Mouse (Mus musculus): ENCODE results near the gene Adam22. TPM values are rescaled to one million over a fixed set of nuclear protein-coding genes. Genes with fewer than 3 reads are reported as not detected.

Adam22 gene
- polyA plus RNA-seq, 1 experiment from 2014 or later, result 44.8 TPM

GRCm38 (mm10) chr5:8095689-8096088, 272.3 kb downstream of the Adam22 start:
- WGBS, result 94% methylated on average over 1 of the region's 1 CpGs
- peak; percentile 76; the same call in 1 of the 2 replicates for ATAC-seq

GRCm38 (mm10) chr5:8094921-8095320, 273.0 kb downstream of the Adam22 start:
- no peak for ATAC-seq
- H3K36me3 ChIP-seq (ENCODE audit: control insufficient read depth, insufficient read depth, low read length), result peaks cover 10% of the 10 kb centered on the region
- H3K27ac ChIP-seq (ENCODE audit: low read depth, low read length), result no peak overlapping the region
- 72% methylated on average over 5 of the region's 5 CpGs for WGBS
- no peak overlapping the region for H3K9ac ChIP-seq (ENCODE audit: low read depth, low read length)
- H3K4me3 ChIP-seq (ENCODE audit: low read length), result no peak overlapping the region
- no peak overlapping the region for H3K4me2 ChIP-seq (ENCODE audit: low read length)
- H3K27me3 ChIP-seq (replicated peaks; ENCODE audit: control insufficient read depth, insufficient read depth, low read length), result no peaks in the 10 kb centered on the region
- H3K4me1 ChIP-seq (ENCODE audit: control insufficient read depth, insufficient read depth, low read depth, low read length), result no peaks in the 10 kb centered on the region
- no peaks in the 10 kb centered on the region for H3K9me3 ChIP-seq (ENCODE audit: control insufficient read depth, low read length)

More at GRCm38 (mm10) chr5:8095689-8096088, 272.3 kb downstream of the Adam22 start:
- peaks cover 10% of the 10 kb centered on the region for H3K36me3 ChIP-seq (ENCODE audit: control insufficient read depth, insufficient read depth, low read length)
- no peaks in the 10 kb centered on the region for H3K4me1 ChIP-seq (ENCODE audit: control insufficient read depth, insufficient read depth, low read depth, low read length)
- H3K4me2 ChIP-seq (ENCODE audit: low read length), result no peak overlapping the region
- no peaks in the 10 kb centered on the region for H3K9me3 ChIP-seq (ENCODE audit: control insufficient read depth, low read length)
- H3K27ac ChIP-seq (ENCODE audit: low read depth, low read length), result no peak overlapping the region
- H3K9ac ChIP-seq (ENCODE audit: low read depth, low read length), result no peak overlapping the region
- no peak overlapping the region for H3K4me3 ChIP-seq (ENCODE audit: low read length)
- H3K27me3 ChIP-seq (replicated peaks; ENCODE audit: control insufficient read depth, insufficient read depth, low read length), result no peaks in the 10 kb centered on the region

GRCm38 (mm10) chr5:8088147-8088546, 279.8 kb downstream of the Adam22 start:
- ATAC-seq, result no peak
- H3K9me3 ChIP-seq (ENCODE audit: control insufficient read depth, low read length), result no peaks in the 10 kb centered on the region
- no peak overlapping the region for H3K9ac ChIP-seq (ENCODE audit: low read depth, low read length)
- H3K27me3 ChIP-seq (replicated peaks; ENCODE audit: control insufficient read depth, insufficient read depth, low read length), result no peaks in the 10 kb centered on the region
- no peaks in the 10 kb centered on the region for H3K4me1 ChIP-seq (ENCODE audit: control insufficient read depth, insufficient read depth, low read depth, low read length)
- H3K36me3 ChIP-seq (ENCODE audit: control insufficient read depth, insufficient read depth, low read length), result peaks cover 10% of the 10 kb centered on the region
- H3K4me2 ChIP-seq (ENCODE audit: low read length), result no peak overlapping the region
- no peak overlapping the region for H3K4me3 ChIP-seq (ENCODE audit: low read length)
- 86% methylated on average over 3 of the region's 3 CpGs for WGBS
- H3K27ac ChIP-seq (ENCODE audit: low read depth, low read length), result no peak overlapping the region

GRCm38 (mm10) chr5:8085661-8086060, 282.3 kb downstream of the Adam22 start:
- no peak for ATAC-seq
- Histone ChIP-seq H3K9ac (ENCODE audit: low read depth, low read length) (no peak overlapping the region), H3K27me3 (replicated peaks; ENCODE audit: control insufficient read depth, insufficient read depth, low read length) (no peaks in the 10 kb centered on the region), H3K36me3 (ENCODE audit: control insufficient read depth, insufficient read depth, low read length) (0 out of 2 replicates have a peak, but pooled peaks cover 2% of the 10 kb centered on the region), H3K4me1 (ENCODE audit: control insufficient read depth, insufficient read depth, low read depth, low read length) (no peaks in the 10 kb centered on the region), H3K9me3 (ENCODE audit: control insufficient read depth, low read length) (no peaks in the 10 kb centered on the region), H3K27ac (ENCODE audit: low read depth, low read length) (no peak overlapping the region), H3K4me3 (ENCODE audit: low read length) (no peak overlapping the region), H3K4me2 (ENCODE audit: low read length) (no peak overlapping the region)
- WGBS, result 92% methylated on average over 3 of the region's 3 CpGs

GRCm38 (mm10) chr5:8082800-8083509, 285.0 kb downstream of the Adam22 start:
- no peak overlapping the region for H3K9ac ChIP-seq (ENCODE audit: low read depth, low read length)
- 0 out of 2 replicates have a peak, but pooled peaks cover 2% of the 10 kb centered on the region for H3K36me3 ChIP-seq (ENCODE audit: control insufficient read depth, insufficient read depth, low read length)
- no peak overlapping the region for H3K27ac ChIP-seq (ENCODE audit: low read depth, low read length)
- H3K27me3 ChIP-seq (replicated peaks; ENCODE audit: control insufficient read depth, insufficient read depth, low read length), result no peaks in the 10 kb centered on the region
- H3K4me2 ChIP-seq (ENCODE audit: low read length), result no peak overlapping the region
- 71% methylated on average over 20 of the region's 20 CpGs for WGBS
- no peaks in the 10 kb centered on the region for H3K4me1 ChIP-seq (ENCODE audit: control insufficient read depth, insufficient read depth, low read depth, low read length)
- no peak for ATAC-seq
- H3K4me3 ChIP-seq (ENCODE audit: low read length), result no peak overlapping the region
- H3K9me3 ChIP-seq (ENCODE audit: control insufficient read depth, low read length), result no peaks in the 10 kb centered on the region

GRCm38 (mm10) chr5:8077481-8077880, 290.5 kb downstream of the Adam22 start:
- Histone ChIP-seq H3K27ac (ENCODE audit: low read depth, low read length) (no peak overlapping the region), H3K27me3 (replicated peaks; ENCODE audit: control insufficient read depth, insufficient read depth, low read length) (no peaks in the 10 kb centered on the region), H3K4me3 (ENCODE audit: low read length) (no peak overlapping the region), H3K4me2 (ENCODE audit: low read length) (no peak overlapping the region), H3K4me1 (ENCODE audit: control insufficient read depth, insufficient read depth, low read depth, low read length) (no peaks in the 10 kb centered on the region), H3K9ac (ENCODE audit: low read depth, low read length) (no peak overlapping the region), H3K9me3 (ENCODE audit: control insufficient read depth, low read length) (no peaks in the 10 kb centered on the region), H3K36me3 (ENCODE audit: control insufficient read depth, insufficient read depth, low read length) (peaks cover 14% of the 10 kb centered on the region; the same call in 1 of the 2 replicates)
- no peak for ATAC-seq
- 93% methylated on average over 8 of the region's 8 CpGs for WGBS

GRCm38 (mm10) chr5:8073901-8074561, 293.9 kb downstream of the Adam22 start:
- WGBS, result 85% methylated on average over 9 of the region's 9 CpGs

GRCm38 (mm10) chr5:8073406-8073805, 294.6 kb downstream of the Adam22 start:
- WGBS, result 90% methylated on average over 9 of the region's 9 CpGs
- H3K27ac ChIP-seq (ENCODE audit: low read depth, low read length), result no peak overlapping the region
- no peaks in the 10 kb centered on the region for H3K27me3 ChIP-seq (replicated peaks; ENCODE audit: control insufficient read depth, insufficient read depth, low read length)
- no peak overlapping the region for H3K4me2 ChIP-seq (ENCODE audit: low read length)
- no peaks in the 10 kb centered on the region for H3K9me3 ChIP-seq (ENCODE audit: control insufficient read depth, low read length)
- H3K4me1 ChIP-seq (ENCODE audit: control insufficient read depth, insufficient read depth, low read depth, low read length), result no peaks in the 10 kb centered on the region
- ATAC-seq, result no peak
- H3K36me3 ChIP-seq (ENCODE audit: control insufficient read depth, insufficient read depth, low read length), result peaks cover 16% of the 10 kb centered on the region; the same call in 1 of the 2 replicates
- no peak overlapping the region for H3K9ac ChIP-seq (ENCODE audit: low read depth, low read length)
- no peak overlapping the region for H3K4me3 ChIP-seq (ENCODE audit: low read length)

More at GRCm38 (mm10) chr5:8073901-8074561, 293.9 kb downstream of the Adam22 start:
- H3K27me3 ChIP-seq (replicated peaks; ENCODE audit: control insufficient read depth, insufficient read depth, low read length), result no peaks in the 10 kb centered on the region
- peaks cover 16% of the 10 kb centered on the region; the same call in 1 of the 2 replicates for H3K36me3 ChIP-seq (ENCODE audit: control insufficient read depth, insufficient read depth, low read length)
- no peaks in the 10 kb centered on the region for H3K4me1 ChIP-seq (ENCODE audit: control insufficient read depth, insufficient read depth, low read depth, low read length)
- no peak overlapping the region for H3K9ac ChIP-seq (ENCODE audit: low read depth, low read length)
- ATAC-seq, result peak; percentile 25; the same call in 1 of the 2 replicates
- H3K4me2 ChIP-seq (ENCODE audit: low read length), result no peak overlapping the region
- H3K9me3 ChIP-seq (ENCODE audit: control insufficient read depth, low read length), result no peaks in the 10 kb centered on the region
- H3K4me3 ChIP-seq (ENCODE audit: low read length), result no peak overlapping the region
- H3K27ac ChIP-seq (ENCODE audit: low read depth, low read length), result no peak overlapping the region

- no peak overlapping the region for H3K4me2 ChIP-seq (ENCODE audit: low read length)
- 58% methylated on average over 6 of the region's 6 CpGs for WGBS
- H3K27me3 ChIP-seq (replicated peaks; ENCODE audit: control insufficient read depth, insufficient read depth, low read length), result no peaks in the 10 kb centered on the region
- no peaks in the 10 kb centered on the region for H3K4me1 ChIP-seq (ENCODE audit: control insufficient read depth, insufficient read depth, low read depth, low read length)
- H3K27ac ChIP-seq (ENCODE audit: low read depth, low read length), result no peak overlapping the region
- no peak for ATAC-seq
- H3K9ac ChIP-seq (ENCODE audit: low read depth, low read length), result no peak overlapping the region
- no peaks in the 10 kb centered on the region for H3K9me3 ChIP-seq (ENCODE audit: control insufficient read depth, low read length)
- H3K36me3 ChIP-seq (ENCODE audit: control insufficient read depth, insufficient read depth, low read length), result peaks cover 27% of the 10 kb centered on the region
- no peak overlapping the region for H3K4me3 ChIP-seq (ENCODE audit: low read length)
Measured at GRCm38 (mm10) chr5:8063207-8063606, 304.8 kb downstream of the Adam22 start.
